Mouse (Mus musculus) NIH3T3 (cell line): Measurements from ENCODE around the gene Gm21773.
"Not testable (repeated sequence)": the region's sequence is repeated elsewhere in the genome, so short reads cannot be mapped to it uniquely, and the experiment has no call there.

Experiments used
- DNase-seq: peaks from one replicate; pipeline ENCODE4 v3.0.0-alpha.2; 2012; ENCODE audit warnings: low read depth

Gene Gm21773

DNA sequence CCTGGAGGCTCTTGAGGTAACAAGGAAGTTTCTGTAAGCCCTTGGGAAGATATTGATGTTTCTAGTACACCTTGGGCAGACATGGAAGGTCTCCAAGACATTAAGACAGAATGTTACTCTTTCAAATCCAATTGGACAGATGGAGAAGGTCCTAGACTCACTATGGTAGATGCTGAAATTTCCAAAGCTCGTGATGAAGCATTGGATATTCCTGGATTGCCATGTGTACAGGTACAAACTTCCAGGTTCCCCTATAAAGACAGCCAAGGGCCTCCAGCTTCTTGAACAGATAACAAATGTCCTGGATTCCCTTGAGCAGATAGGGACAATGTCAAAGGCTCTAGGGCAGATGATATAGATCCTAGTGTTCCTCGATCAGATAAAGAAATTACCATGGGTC lies at the start of gene Gm21773:
Gm21773 (minus strand) TSS at position 101 of the 400 bp plus-strand sequence.
- not testable (repeated sequence) for DNase-seq
